Mouse (Mus musculus) frontal cortex, adult (tissue): Measurements from ENCODE around the gene 4930469K13Rik.
A peak's percentile ranks its signal among the peaks of the same experiment; 100 is the strongest.

Experiments
- ATAC-seq: cut with Nextera tagmentation; 2 replicates; pipeline ENCODE4 v1.9.2; 2017; ENCODE audit warnings: mild to moderate bottlenecking, moderate library complexity, mixed read lengths; ENCODE audit not compliant: low TSS enrichment

The 4930469K13Rik gene

GRCm38 (mm10) chr11:33939456-33940113 is 158.8 kb downstream of the 4930469K13Rik start:
- ATAC-seq, result no peak

GRCm38 (mm10) chr11:33938561-33939274 is 159.6 kb downstream of the 4930469K13Rik start:
- peak; percentile 97 for ATAC-seq

GRCm38 (mm10) chr11:33937641-33938040 is 160.7 kb downstream of the 4930469K13Rik start:
- no peak for ATAC-seq

- no peak for ATAC-seq
Observed at GRCm38 (mm10) chr11:33934286-33934685, 164.1 kb downstream of the 4930469K13Rik start.

- peak; percentile 88 for ATAC-seq
Observed at GRCm38 (mm10) chr11:33932386-33933111, 165.8 kb downstream of the 4930469K13Rik start.

- no peak for ATAC-seq
Observed at GRCm38 (mm10) chr11:33931836-33932385, 166.4 kb downstream of the 4930469K13Rik start.

GRCm38 (mm10) chr11:33929412-33929811 is 168.9 kb downstream of the 4930469K13Rik start:
- peak; percentile 50; the same call in 1 of the 2 replicates for ATAC-seq

- no peak for ATAC-seq
Observed at GRCm38 (mm10) chr11:33928658-33929057, 169.7 kb downstream of the 4930469K13Rik start.

- ATAC-seq, result no peak
Observed at GRCm38 (mm10) chr11:33927836-33928235, 170.5 kb downstream of the 4930469K13Rik start.

- ATAC-seq, result no peak
Observed at GRCm38 (mm10) chr11:33927321-33927720, 171.0 kb downstream of the 4930469K13Rik start.

- ATAC-seq, result no peak
Observed at GRCm38 (mm10) chr11:33926551-33926950, 171.8 kb downstream of the 4930469K13Rik start.

- no peak for ATAC-seq
Observed at GRCm38 (mm10) chr11:33925778-33926177, 172.6 kb downstream of the 4930469K13Rik start.
